Mouse (Mus musculus): ENCODE data around the gene St3gal4.

Gene St3gal4

GRCm38 (mm10) chr9:35048449-35048848 lies 70.6 kb downstream of the St3gal4 start:
- DNase-seq (ENCODE audit: low spot score in 2 of 2), result no peak

DNA sequence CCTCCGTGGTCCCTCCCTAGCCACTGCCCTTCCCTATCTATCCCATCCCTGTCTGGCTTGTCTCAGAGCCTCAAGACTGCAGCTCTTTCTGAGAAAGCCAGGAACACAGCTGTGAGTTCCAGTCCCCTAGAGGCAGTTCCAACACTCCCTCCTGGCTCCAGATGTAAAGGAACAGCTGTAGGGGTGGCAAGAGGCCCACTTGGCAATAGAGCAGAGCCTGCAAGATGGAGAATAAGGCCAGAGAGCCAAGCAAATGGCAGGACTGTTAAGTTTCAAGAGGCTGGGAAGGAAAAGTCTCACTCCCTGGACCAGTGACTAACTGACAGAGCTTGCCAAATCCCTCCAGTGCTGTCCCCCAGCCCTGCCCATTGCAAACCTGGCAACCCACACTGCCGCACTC lies 73.3 kb downstream of the St3gal4 start:
- DNase-seq (ENCODE audit: low spot score in 2 of 2), result no peak

GRCm38 (mm10) chr9:35045031-35045531 lies 74.0 kb downstream of the St3gal4 start:
- no peak for DNase-seq (ENCODE audit: low spot score in 2 of 2)

DNA sequence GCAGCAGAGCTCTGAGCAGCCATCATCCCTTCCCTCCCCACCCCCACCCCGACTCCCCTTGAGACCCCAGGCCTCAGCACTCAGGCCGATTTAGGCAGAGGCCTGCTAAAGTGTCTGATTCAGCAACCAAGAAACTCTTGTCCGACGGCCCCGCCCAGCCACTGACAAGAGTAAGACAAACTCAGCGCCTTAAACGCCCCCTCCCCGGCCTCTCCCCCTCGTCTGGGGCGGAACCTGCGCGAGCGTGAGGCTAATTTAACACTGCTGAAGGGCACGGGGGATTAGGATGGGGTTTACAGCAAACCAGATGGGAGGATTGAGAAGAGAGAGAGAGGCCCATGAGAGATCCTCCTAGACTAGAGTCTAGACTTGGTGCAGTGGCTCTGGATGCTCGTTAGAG lies 74.6 kb downstream of the St3gal4 start:
- no peak for DNase-seq (ENCODE audit: low spot score in 2 of 2)

DNA sequence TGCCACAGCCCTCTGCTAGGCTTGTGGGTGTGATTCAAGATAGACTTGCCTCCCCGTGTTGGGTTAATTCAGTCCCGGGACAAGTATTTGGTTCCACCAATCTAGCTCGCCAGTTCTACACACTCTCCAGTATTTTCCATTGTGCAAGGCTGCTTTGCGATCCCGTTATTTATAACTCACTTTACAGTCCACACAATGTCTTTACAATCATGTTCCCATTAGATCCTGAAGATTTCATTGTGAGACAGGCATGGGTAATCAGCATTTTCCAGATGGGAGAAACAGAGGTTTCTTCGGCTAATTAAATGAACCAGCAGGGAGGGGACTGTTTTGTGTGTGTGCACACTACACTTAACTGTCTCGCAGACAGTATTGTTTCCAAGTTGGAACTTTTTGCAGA lies 75.4 kb downstream of the St3gal4 start:
- no peak for DNase-seq (ENCODE audit: low spot score in 2 of 2)

DNA sequence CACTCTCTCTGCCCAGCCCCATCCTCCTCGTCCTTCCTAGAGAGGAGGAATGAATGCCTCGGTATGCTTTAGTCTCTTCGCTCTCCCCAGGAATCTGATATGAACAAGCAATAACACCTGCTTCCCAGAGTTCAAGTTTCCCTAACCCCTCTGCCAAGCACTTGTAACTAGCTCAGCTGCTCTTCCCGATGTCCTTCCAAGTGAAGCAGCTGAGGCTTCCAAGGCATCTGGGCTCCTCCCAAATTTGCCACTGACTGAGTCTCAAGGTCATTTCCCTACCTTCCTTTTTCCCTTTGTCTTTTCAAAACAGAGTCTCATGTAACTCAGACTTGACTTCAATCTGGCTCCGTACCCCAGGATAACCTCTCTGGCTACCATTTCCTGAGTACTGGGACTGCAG lies 77.6 kb downstream of the St3gal4 start:
- no peak for DNase-seq (ENCODE audit: low spot score in 2 of 2)

GRCm38 (mm10) chr9:35039846-35040245 lies 79.2 kb downstream of the St3gal4 start:
- DNase-seq (ENCODE audit: low spot score in 2 of 2), result no peak

GRCm38 (mm10) chr9:35038922-35039586 lies 80.0 kb downstream of the St3gal4 start:
- DNase-seq (ENCODE audit: low spot score in 2 of 2), result no peak

- no peak for DNase-seq (ENCODE audit: low spot score in 2 of 2)
These were observed 84.0 kb downstream of the St3gal4 start for GRCm38 (mm10) chr9:35035074-35035473.

- no peak for DNase-seq (ENCODE audit: low spot score in 2 of 2)
These were observed 86.6 kb downstream of the St3gal4 start for GRCm38 (mm10) chr9:35032457-35032856.

DNA sequence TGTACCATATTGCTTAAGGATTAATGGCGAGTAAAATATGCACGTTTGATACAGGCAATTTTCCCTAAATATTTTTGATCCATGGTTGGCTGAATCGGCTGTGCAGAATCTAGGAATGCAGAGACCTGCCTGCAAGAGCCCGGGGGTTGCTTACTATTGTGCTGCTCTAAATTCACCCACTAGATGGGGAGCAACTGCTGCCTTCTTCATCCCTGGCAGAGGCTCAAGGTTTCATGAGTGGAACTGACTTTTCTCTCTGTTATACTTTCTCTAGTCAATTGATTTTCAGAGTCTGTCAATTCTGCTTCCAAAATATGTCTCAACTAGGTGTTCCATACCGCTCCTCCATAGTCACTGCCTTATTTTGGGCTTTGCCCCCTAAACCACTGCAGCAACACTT lies 88.2 kb downstream of the St3gal4 start:
- DNase-seq (ENCODE audit: low spot score in 2 of 2), result no peak

DNA sequence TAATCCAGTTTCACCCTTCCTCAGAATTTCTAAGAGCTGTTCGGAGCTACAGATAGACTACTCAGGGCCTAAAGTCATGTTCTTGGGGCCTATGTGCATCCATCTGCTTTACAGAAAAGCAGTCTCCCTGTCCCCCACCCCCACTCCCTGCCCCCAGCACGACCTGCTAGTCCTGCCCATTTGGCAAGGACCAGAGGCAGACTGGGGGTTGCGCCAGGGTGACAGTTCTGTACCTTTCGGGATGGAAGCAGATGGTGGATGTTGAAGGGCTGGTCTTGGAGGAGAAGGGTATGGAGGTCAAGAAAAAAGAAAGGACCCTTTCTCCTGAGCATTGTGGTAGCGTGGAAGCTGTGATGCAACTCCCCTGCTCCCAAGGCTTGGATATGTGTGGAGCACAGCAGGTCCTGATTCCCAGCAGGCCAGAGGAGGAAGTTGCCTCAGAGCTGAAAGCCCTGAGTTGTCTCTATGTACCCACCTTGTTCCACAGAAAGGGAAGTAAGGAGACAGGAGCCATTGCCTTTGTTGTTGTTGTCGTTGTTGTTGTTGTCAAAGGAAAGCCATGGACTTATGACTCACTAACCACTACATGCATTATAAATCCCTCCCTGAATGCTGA lies 91.6 kb downstream of the St3gal4 start:
- no peak for DNase-seq (ENCODE audit: low spot score in 2 of 2)

- DNase-seq (ENCODE audit: low spot score in 2 of 2), result no peak
These were observed 92.2 kb downstream of the St3gal4 start for GRCm38 (mm10) chr9:35026897-35027311.

GRCm38 (mm10) chr9:35026311-35026710 lies 92.8 kb downstream of the St3gal4 start:
- DNase-seq (ENCODE audit: low spot score in 2 of 2), result no peak

- no peak for DNase-seq (ENCODE audit: low spot score in 2 of 2)
These were observed 94.2 kb downstream of the St3gal4 start for GRCm38 (mm10) chr9:35024591-35025496.

DNA sequence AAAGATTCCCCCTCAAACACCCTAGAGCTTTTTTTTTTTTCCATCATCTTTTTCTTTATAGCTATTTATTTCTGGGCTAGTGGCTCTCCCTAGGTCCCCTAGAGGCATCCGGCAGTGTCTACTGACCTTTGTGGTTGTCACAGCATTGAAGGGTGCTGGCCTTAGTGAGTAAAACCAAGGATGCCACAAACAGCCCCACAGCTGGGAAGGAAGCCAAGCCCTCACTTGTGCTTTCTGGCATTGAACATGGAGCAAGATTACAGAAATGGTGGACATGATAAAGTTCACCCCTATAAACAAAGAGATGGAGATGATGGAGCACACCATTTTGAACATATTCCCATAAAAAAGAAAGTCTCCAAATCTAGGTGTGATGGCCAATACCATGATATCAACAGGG lies 97.3 kb downstream of the St3gal4 start:
- no peak for DNase-seq (ENCODE audit: low spot score in 2 of 2)

GRCm38 (mm10) chr9:35020015-35020653 lies 98.9 kb downstream of the St3gal4 start:
- DNase-seq (ENCODE audit: low spot score in 2 of 2), result no peak

GRCm38 (mm10) chr9:35019372-35019771 lies 99.7 kb downstream of the St3gal4 start:
- DNase-seq (ENCODE audit: low spot score in 2 of 2), result no peak

- DNase-seq (ENCODE audit: low spot score in 2 of 2), result no peak
These were observed 101.0 kb downstream of the St3gal4 start for GRCm38 (mm10) chr9:35018056-35018455.

- DNase-seq (ENCODE audit: low spot score in 2 of 2), result no peak
These were observed 101.5 kb downstream of the St3gal4 start for GRCm38 (mm10) chr9:35017563-35017962.

GRCm38 (mm10) chr9:35016762-35017161 lies 102.3 kb downstream of the St3gal4 start:
- DNase-seq (ENCODE audit: low spot score in 2 of 2), result peak in 1 of 2 experiments; percentile 21
